Mouse (Mus musculus): ENCODE results near the gene Gabpb1. TPM values are rescaled to one million over a fixed set of nuclear protein-coding genes. Genes with fewer than 3 reads are reported as not detected.

Gene Gabpb1
- polyA plus RNA-seq, 1 experiment from 2014 or later, result 41.9 TPM

- Histone ChIP-seq H3K4me1 (ENCODE audit: control insufficient read depth, insufficient read depth, low read length) (no peaks in the 10 kb centered on the region), H3K4me3 (ENCODE audit: low read depth, low read length) (no peak overlapping the region), H3K4me2 (no peak overlapping the region), H3K36me3 (ENCODE audit: control insufficient read depth, insufficient read depth, low read length) (no peaks in the 10 kb centered on the region), H3K9ac (ENCODE audit: low read depth, low read length) (no peak overlapping the region), H3K9me3 (replicated peaks; ENCODE audit: control insufficient read depth, low read length) (no peaks in the 10 kb centered on the region), H3K27ac (ENCODE audit: low read depth, low read length) (no peak overlapping the region), H3K27me3 (ENCODE audit: control insufficient read depth, insufficient read depth, low read length) (no peaks in the 10 kb centered on the region)
- no peak for ATAC-seq (replicated peaks; ENCODE audit: insufficient number of reproducible peaks, low FRiP score, low TSS enrichment)
- WGBS (ENCODE audit: insufficient replicate concordance), result 21% methylated on average over 4 of the region's 4 CpGs
Observed at GRCm38 (mm10) chr2:126606688-126607062, 69.5 kb downstream of the Gabpb1 start.

- no peak overlapping the region for H3K9ac ChIP-seq (ENCODE audit: low read depth, low read length)
- no peaks in the 10 kb centered on the region for H3K9me3 ChIP-seq (replicated peaks; ENCODE audit: control insufficient read depth, low read length)
- no peak overlapping the region for H3K4me3 ChIP-seq (ENCODE audit: low read depth, low read length)
- no peak overlapping the region for H3K27ac ChIP-seq (ENCODE audit: low read depth, low read length)
- no peaks in the 10 kb centered on the region for H3K27me3 ChIP-seq (ENCODE audit: control insufficient read depth, insufficient read depth, low read length)
- H3K4me1 ChIP-seq (ENCODE audit: control insufficient read depth, insufficient read depth, low read length), result no peaks in the 10 kb centered on the region
- no peak overlapping the region for H3K4me2 ChIP-seq
- no peaks in the 10 kb centered on the region for H3K36me3 ChIP-seq (ENCODE audit: control insufficient read depth, insufficient read depth, low read length)
- 69% methylated on average over 15 of the region's 15 CpGs for WGBS (ENCODE audit: insufficient replicate concordance)
- ATAC-seq (replicated peaks; ENCODE audit: insufficient number of reproducible peaks, low FRiP score, low TSS enrichment), result no peak
Observed at GRCm38 (mm10) chr2:126606061-126606687, 70.0 kb downstream of the Gabpb1 start.

- 83% methylated on average over 14 of the region's 14 CpGs for WGBS (ENCODE audit: insufficient replicate concordance)
- Histone ChIP-seq H3K4me2 (no peak overlapping the region), H3K36me3 (ENCODE audit: control insufficient read depth, insufficient read depth, low read length) (no peaks in the 10 kb centered on the region), H3K4me1 (ENCODE audit: control insufficient read depth, insufficient read depth, low read length) (no peaks in the 10 kb centered on the region), H3K9me3 (replicated peaks; ENCODE audit: control insufficient read depth, low read length) (no peaks in the 10 kb centered on the region), H3K4me3 (ENCODE audit: low read depth, low read length) (no peak overlapping the region), H3K27me3 (ENCODE audit: control insufficient read depth, insufficient read depth, low read length) (no peaks in the 10 kb centered on the region), H3K27ac (ENCODE audit: low read depth, low read length) (no peak overlapping the region), H3K9ac (ENCODE audit: low read depth, low read length) (no peak overlapping the region)
- no peak for ATAC-seq (replicated peaks; ENCODE audit: insufficient number of reproducible peaks, low FRiP score, low TSS enrichment)
Observed at GRCm38 (mm10) chr2:126601918-126602600, 74.1 kb downstream of the Gabpb1 start.

GRCm38 (mm10) chr2:126600533-126600932 lies 75.6 kb downstream of the Gabpb1 start:
- Histone ChIP-seq H3K9ac (ENCODE audit: low read depth, low read length) (no peak overlapping the region), H3K36me3 (ENCODE audit: control insufficient read depth, insufficient read depth, low read length) (no peaks in the 10 kb centered on the region), H3K4me2 (no peak overlapping the region), H3K27ac (ENCODE audit: low read depth, low read length) (no peak overlapping the region), H3K4me3 (ENCODE audit: low read depth, low read length) (no peak overlapping the region), H3K9me3 (replicated peaks; ENCODE audit: control insufficient read depth, low read length) (no peaks in the 10 kb centered on the region), H3K4me1 (ENCODE audit: control insufficient read depth, insufficient read depth, low read length) (no peaks in the 10 kb centered on the region), H3K27me3 (ENCODE audit: control insufficient read depth, insufficient read depth, low read length) (no peaks in the 10 kb centered on the region)
- no peak for ATAC-seq (replicated peaks; ENCODE audit: insufficient number of reproducible peaks, low FRiP score, low TSS enrichment)
- 76% methylated on average over 14 of the region's 14 CpGs for WGBS (ENCODE audit: insufficient replicate concordance)

- H3K9ac ChIP-seq (ENCODE audit: low read depth, low read length), result no peak overlapping the region
- no peaks in the 10 kb centered on the region for H3K36me3 ChIP-seq (ENCODE audit: control insufficient read depth, insufficient read depth, low read length)
- no peak overlapping the region for H3K27ac ChIP-seq (ENCODE audit: low read depth, low read length)
- peak overlapping the region; percentile 24 for H3K4me2 ChIP-seq
- WGBS (ENCODE audit: insufficient replicate concordance), result 8% methylated on average over 3 of the region's 3 CpGs
- no peak for ATAC-seq (replicated peaks; ENCODE audit: insufficient number of reproducible peaks, low FRiP score, low TSS enrichment)
- no peaks in the 10 kb centered on the region for H3K9me3 ChIP-seq (replicated peaks; ENCODE audit: control insufficient read depth, low read length)
- H3K4me1 ChIP-seq (ENCODE audit: control insufficient read depth, insufficient read depth, low read length), result no peaks in the 10 kb centered on the region
- H3K4me3 ChIP-seq (ENCODE audit: low read depth, low read length), result no peak overlapping the region
- no peaks in the 10 kb centered on the region for H3K27me3 ChIP-seq (ENCODE audit: control insufficient read depth, insufficient read depth, low read length)
Observed at GRCm38 (mm10) chr2:126599005-126599404, 77.1 kb downstream of the Gabpb1 start.

GRCm38 (mm10) chr2:126598359-126598758 lies 77.8 kb downstream of the Gabpb1 start:
- Histone ChIP-seq H3K9me3 (replicated peaks; ENCODE audit: control insufficient read depth, low read length) (no peaks in the 10 kb centered on the region), H3K4me3 (ENCODE audit: low read depth, low read length) (no peak overlapping the region), H3K27ac (ENCODE audit: low read depth, low read length) (no peak overlapping the region), H3K27me3 (ENCODE audit: control insufficient read depth, insufficient read depth, low read length) (no peaks in the 10 kb centered on the region), H3K9ac (ENCODE audit: low read depth, low read length) (no peak overlapping the region), H3K4me1 (ENCODE audit: control insufficient read depth, insufficient read depth, low read length) (no peaks in the 10 kb centered on the region), H3K36me3 (ENCODE audit: control insufficient read depth, insufficient read depth, low read length) (no peaks in the 10 kb centered on the region), H3K4me2 (no peak overlapping the region)
- no peak for ATAC-seq (replicated peaks; ENCODE audit: insufficient number of reproducible peaks, low FRiP score, low TSS enrichment)
- WGBS (ENCODE audit: insufficient replicate concordance), result 43% methylated on average over 2 of the region's 2 CpGs

- WGBS (ENCODE audit: insufficient replicate concordance), result 70% methylated on average over 20 of the region's 20 CpGs
- H3K4me2 ChIP-seq, result no peak overlapping the region
Observed at GRCm38 (mm10) chr2:126597279-126598241, 78.6 kb downstream of the Gabpb1 start.

GRCm38 (mm10) chr2:126596347-126597072 lies 79.6 kb downstream of the Gabpb1 start:
- Histone ChIP-seq H3K27ac (ENCODE audit: low read depth, low read length) (no peak overlapping the region), H3K4me3 (ENCODE audit: low read depth, low read length) (no peak overlapping the region), H3K4me1 (ENCODE audit: control insufficient read depth, insufficient read depth, low read length) (no peaks in the 10 kb centered on the region), H3K4me2 (no peak overlapping the region), H3K9ac (ENCODE audit: low read depth, low read length) (no peak overlapping the region), H3K36me3 (ENCODE audit: control insufficient read depth, insufficient read depth, low read length) (no peaks in the 10 kb centered on the region), H3K9me3 (replicated peaks; ENCODE audit: control insufficient read depth, low read length) (no peaks in the 10 kb centered on the region), H3K27me3 (ENCODE audit: control insufficient read depth, insufficient read depth, low read length) (no peaks in the 10 kb centered on the region)
- no peak for ATAC-seq (replicated peaks; ENCODE audit: insufficient number of reproducible peaks, low FRiP score, low TSS enrichment)
- WGBS (ENCODE audit: insufficient replicate concordance), result 88% methylated on average over 7 of the region's 7 CpGs

More at GRCm38 (mm10) chr2:126597279-126598241, 78.6 kb downstream of the Gabpb1 start:
- Histone ChIP-seq H3K36me3 (ENCODE audit: control insufficient read depth, insufficient read depth, low read length) (no peaks in the 10 kb centered on the region), H3K27ac (ENCODE audit: low read depth, low read length) (no peak overlapping the region), H3K4me1 (ENCODE audit: control insufficient read depth, insufficient read depth, low read length) (no peaks in the 10 kb centered on the region), H3K9ac (ENCODE audit: low read depth, low read length) (no peak overlapping the region), H3K27me3 (ENCODE audit: control insufficient read depth, insufficient read depth, low read length) (no peaks in the 10 kb centered on the region), H3K9me3 (replicated peaks; ENCODE audit: control insufficient read depth, low read length) (no peaks in the 10 kb centered on the region), H3K4me3 (ENCODE audit: low read depth, low read length) (no peak overlapping the region)
- no peak for ATAC-seq (replicated peaks; ENCODE audit: insufficient number of reproducible peaks, low FRiP score, low TSS enrichment)

Measured in heart, embryonic 11.5 days (tissue).